Mouse (Mus musculus): ENCODE measurements around the gene Ttc29.

The Ttc29 gene

DNA sequence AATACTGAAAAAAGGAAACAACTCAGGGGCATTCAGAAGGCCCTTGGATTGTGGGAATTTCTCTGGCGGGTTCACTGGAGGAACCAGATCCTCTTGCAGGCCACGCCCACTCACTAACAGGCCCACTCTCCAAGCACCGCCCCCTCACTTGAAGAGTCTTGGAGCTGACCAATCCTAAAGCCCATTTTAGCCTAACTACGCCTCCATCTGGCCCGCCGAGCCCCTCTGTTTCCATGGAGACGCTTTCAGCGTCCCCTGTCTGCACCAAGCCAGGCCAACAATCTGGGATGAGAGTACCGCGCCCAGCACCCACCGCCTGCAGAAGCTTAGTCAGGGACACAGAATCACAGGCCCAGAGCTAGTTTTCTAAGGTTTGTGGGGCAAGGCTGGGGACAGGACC is at the start of gene Ttc29:
Gene Ttc29, plus strand, starts transcription at position 224 of the 400 bp plus-strand sequence.
- DNase-seq, result peak; percentile 42

DNA sequence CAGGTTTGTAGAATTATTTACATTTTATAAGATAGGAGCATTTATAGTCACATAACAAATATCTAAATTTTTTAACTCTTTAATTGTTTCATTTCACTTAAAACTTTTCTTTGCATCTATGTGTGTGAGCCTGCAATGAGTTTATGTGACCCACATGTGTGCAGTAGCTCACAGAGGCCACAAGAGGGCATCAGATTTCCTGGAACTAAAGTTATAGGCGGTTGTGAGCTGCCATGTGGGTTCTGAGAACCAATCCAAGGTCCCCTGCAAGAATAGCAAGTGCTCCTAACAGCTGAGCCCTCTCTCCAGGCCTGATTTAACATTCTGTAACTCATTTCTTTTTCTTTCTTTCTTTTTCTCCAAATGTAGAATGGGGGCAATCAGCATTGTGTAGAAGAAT is 41.7 kb upstream of the Ttc29 start:
- DNase-seq, result no peak

DNA sequence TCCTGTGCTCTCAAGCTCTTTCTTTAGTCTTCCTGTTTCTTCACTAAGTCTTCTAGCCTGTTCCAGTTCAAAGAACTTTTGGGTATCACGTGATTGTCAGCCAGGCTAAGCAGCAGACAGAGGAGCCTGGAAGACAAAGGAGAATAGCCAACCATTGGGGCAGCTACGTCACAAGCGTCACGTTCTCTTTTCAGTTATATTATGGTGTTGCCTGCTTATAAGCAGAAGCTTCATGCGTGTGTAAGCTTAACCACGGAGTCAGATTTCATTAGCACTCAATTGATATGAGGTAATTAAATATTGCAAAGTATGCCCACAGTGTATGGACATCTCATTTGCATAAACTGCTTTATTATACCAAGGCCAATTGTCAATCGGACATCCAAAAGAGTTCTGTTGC is 30.4 kb upstream of the Ttc29 start:
- DNase-seq, result no peak

DNA sequence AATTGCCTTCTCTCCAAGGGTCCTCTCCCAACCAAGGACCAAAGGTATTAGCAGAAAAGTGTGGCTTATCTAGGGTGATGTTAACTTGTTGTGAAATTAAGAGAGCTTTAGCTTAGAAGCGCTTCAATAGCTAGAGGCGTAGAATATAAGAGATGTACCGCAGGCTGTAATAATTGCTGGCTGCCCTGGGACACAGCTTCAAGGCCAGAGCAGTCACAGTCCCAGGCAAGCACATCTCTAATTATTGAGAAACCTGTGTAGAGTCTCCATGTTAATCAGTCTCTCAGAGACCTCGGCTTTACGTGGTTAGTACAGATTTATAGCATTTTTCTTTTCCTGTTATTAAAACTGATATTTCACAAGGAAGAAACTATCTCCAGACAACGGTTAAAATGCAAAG is 29.7 kb upstream of the Ttc29 start:
- no peak for DNase-seq

DNA sequence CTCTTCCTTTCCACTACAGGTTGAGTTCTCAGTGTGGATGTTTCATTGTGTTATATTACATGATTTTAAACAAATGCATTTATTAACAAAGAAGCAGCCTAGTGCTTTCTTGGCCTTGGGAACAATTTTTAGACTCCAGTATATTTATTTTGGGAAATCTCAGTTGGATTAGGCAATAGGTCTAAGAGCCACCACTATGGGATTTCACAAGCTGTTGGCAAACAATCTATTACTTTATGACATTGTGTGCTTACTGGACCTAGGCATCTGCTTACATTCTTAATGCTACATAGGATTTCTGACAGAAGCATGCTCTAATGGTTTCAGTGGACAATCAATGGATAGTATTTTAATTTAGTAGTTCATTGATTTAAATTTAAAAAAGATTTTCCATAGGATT is 26.0 kb upstream of the Ttc29 start:
- DNase-seq, result no peak

DNA sequence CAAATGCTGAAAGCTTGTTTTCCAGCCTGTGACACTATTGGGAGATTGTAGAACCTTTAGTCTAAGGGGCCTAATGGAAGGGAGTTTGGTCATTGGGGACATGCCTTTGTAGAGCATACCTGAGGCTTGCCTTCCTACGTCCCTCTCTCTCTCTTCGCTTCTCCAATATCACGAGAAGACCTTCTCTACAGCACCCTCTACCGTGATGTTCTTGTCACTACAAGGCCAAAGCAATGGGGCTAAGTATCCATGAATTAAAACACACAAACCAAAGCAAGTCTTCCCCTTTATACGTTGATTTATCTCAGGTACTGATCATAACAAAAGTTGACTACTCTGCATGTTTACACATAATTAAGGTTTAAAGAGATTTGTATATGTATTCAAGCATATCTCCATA is 8.9 kb upstream of the Ttc29 start:
- DNase-seq, result no peak

DNA sequence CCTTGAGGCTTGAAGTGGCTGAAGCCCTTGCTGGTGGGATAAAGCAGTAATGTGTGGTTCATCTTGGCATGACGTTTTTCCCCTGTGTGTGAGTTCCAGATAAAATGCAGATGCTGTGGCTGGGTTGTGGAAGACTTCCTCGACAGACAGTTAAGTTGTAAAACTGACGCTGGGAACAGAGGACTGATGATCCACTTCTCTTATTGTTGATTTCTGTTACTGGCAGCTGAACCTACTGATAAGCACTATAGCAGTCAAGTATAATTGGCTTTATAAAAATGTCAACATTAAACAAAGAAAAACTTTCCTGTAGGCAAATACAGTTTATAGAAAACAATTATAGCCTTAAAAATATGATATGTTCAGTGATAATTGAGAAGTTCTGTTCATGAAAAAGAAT is 2.7 kb upstream of the Ttc29 start:
- DNase-seq, result no peak

DNA sequence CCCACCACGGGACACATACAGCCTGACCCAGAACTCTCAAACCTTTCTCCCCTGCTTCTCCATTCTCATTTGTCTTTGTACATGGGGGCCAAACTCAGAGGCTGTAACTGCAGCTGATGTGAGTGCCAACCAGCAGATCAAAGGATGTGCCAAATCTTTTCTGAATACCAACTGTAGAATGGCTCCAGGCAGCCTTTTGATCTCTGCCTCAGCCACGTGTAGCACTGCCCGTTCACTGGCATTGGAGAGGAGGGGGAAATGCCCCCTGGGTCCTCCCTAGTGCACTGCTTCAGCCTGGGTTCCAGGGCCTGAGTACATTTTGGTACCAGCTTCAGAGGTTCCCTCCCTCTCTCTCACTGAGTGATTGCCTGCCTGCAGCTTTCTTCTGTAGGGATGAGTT is 1.5 kb downstream of the Ttc29 start:
- DNase-seq, result no peak

DNA sequence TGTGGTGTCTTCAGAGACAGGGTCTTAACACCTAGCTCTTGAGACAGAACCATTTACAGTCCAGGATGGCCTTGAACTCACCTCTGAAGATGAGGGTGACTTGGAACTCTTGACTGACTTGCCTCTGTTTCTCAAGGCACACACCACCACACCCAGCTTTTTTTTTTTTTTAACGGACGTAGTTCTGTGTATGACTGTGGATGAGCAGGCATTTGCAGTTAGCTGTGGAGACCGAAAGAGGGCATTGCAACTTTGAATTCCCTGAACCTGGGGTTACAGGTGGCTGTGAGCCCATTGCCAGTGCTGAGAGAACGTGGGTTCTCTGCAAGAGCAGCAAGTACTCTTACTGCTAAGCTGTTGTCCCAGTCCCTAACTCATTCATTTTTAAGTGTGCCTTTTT is 13.0 kb downstream of the Ttc29 start:
- no peak for DNase-seq

DNA sequence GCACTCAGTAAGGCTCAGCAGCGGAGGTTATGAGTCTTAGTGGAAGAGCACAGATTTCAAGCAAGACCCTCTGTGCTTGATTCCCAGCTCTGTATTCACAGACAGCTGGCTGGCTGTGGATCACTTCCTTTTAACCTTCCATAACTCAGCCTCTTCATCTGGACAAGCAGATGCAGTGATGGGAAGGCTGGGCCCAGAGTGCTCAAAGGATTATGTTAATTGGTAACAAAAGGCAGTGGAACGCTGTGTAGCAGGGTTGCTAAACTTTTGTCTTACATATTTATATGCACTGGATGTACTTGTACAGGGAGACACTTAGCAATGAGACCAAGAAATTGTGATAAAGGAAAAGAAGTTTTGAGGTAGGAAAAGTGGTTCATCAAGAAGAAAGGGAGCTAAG is 17.6 kb downstream of the Ttc29 start:
- no peak for DNase-seq

DNA sequence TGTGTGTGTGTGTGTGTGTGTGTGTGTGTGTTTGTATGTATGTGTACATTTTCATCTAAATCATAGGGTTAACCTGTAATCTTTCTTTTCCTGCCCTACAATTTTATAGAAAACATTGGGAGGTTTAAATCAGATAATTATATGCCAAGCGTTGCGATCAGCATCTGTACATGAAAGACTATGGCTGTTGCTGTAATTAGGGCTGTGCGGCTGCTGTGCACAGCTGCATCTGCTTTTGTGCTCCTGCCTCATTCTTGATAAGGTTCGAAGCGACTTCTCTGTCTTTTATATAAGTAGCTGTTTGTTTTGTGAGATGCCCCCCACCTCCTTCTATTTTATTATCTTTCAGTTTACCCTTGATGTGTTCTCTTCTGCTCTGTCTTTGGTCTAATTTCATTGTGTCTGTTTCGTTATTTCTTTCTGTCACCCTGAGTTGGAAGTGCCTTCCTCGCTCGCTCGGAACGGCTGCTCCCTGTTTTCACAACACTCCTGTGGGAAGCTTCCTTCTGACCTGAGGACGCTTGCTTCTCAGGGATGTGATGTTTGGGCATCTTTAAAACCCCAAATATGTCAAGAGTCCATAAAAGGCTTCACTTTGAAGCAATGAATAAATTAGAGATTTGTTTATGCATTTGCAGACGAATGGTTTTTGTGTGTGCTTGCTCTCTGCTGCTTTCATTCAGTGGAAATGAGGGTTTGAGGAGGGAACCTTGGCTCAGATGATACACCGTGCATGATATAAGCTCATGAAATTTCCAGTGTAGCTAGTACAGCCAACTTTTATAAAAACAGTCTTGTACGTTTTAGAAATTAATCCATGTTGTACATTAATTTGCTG is 20.0 kb downstream of the Ttc29 start:
- DNase-seq, result no peak

DNA sequence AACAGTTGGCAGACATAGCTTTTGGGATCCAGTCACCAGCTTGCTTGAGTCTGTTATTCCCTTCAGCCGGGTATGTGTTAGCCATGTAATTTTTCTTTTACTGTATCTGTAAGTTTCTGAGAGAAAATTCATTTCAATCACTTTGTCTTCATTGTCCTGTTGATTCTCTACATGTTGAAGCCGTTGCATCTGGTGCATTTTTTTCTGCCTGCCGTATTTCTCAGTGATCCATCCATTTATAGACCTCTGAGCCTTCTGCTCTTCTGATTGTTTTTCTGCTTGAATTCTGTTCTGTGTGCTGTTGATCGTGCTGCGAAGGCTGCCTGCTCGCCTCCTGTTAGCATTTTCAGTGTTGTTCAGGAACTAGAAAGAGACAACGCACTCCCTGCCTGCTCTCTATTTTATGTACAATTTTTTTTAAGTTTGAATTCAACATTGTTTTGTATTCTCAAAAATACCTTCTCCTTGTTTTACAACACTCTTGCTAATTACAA is 20.7 kb downstream of the Ttc29 start:
- no peak for DNase-seq

DNA sequence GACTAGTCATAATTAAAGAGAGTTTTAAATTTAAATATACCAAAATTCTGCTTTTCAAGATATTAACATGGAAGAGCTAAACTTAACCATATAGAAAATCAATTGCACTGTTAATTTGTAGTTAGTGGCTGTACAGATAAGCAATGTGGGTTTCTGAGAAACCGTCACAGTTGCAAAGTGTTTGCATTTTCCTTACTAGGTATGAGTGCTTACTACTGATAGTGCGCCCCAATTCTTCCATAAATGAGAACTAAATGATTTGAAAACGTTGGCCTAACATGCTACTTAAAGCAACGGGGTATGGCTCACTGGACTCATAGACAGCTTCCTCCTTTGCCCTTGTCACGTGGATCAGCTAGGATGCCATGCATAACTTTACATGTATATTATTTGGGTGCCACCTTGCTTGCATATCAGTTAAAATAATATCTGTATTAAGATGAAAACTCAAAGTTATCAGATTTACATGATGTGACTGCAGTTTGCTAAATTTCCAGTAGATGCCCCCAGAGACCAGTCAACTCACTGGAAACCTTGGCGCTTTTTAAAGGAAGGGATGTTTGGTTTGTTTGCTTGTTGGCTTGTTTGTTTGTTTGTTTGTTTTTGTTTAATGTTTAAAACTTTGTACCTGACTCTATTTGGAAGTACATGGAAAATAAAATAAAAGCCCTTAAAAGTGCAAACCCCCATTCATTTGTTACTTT is 25.0 kb downstream of the Ttc29 start:
- DNase-seq, result no peak

DNA sequence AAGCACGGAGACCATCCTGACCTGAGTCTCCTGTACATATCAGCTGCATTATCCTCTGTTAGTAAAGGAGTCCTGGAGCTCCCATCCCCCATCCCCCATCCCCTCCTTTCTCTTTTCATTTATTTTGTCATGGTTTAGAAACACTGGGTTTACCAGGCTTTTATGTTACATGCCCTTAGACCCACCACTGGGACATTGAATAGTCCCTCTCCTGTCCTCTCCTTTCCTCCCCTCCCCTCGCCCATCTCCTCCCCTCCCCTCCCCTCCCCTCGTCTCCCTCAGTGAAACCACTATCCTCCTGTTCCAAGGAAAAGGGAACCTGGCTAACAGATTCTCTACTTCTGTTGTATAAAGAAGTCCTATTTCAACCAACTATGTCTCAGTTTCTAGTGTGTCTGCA is 38.0 kb downstream of the Ttc29 start:
- no peak for DNase-seq

DNA sequence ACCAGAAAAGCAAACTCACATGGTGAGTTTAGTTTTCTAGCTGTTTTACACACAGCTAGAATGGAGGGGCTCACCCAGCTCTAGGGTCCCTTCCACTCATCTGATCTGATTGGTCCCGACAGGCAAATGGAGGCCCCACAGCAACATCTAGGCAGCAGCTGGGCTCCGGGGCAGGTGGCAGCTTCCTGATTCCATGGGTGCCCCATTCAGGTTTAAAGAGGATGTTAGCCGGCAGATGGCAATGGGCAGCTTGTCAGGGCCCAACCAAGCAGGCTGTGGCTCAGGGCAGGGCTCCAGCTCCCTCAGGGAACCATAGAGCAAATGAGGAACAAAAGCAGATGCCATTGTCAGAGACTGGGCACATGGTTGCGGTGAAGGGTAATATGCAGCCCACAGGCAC is 41.3 kb downstream of the Ttc29 start:
- DNase-seq, result peak; percentile 12

DNA sequence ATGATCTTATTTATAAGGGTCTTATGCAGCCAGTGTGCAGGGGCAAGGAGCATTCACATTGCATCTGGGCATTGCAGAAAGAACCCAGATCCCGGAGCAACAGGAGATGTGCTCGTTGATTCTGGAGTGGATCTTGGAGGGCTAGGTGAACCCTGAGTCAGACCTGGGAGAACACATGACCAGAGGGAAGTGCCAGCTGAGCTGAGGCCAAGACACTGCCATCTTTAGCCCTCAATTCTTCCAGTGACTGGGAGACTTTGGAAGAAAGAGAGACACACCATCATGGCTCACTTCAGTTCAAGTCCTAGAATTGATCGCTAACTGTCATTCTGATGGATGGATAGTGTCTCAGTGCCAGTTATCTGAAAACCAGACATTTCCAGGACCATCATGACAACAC is 41.9 kb downstream of the Ttc29 start:
- no peak for DNase-seq

DNA sequence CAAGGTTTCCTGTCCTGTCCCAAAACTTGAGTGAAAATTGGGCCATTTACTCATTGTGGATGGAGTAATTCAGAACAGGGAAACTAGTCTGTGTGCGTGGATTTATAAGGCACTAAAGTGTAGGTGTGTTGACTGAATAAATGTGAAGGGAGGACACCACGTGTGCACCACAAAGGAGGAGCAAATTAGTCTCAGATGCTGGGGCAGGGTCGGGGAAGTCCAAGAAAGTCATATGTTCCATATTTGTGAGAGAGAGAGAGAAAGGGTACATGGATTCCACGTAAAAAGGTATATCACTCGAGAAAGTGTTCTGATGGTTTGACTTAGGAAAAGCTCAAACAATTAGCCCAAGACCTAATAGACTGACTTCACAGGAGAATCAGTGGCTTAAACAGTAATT is 52.4 kb downstream of the Ttc29 start:
- DNase-seq, result no peak

DNA sequence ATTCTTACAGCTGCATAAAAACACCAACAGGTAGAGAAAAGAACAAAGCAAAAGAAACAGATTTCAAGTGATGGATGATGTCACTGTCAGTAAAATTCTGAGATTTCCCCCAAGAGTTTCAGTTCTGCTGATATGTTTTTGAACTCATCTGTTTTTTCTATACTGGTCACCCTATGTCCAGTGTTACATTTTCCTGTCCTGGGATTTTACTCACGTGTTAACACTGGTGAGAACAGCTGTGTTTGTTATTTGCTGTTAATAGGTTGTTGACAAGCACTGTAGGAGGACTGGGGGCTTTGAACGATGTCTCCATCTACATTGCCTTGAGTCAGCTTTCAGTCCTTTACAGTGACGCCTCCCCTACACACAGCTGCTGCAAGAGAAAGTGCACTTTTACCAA is 53.1 kb downstream of the Ttc29 start:
- no peak for DNase-seq

DNA sequence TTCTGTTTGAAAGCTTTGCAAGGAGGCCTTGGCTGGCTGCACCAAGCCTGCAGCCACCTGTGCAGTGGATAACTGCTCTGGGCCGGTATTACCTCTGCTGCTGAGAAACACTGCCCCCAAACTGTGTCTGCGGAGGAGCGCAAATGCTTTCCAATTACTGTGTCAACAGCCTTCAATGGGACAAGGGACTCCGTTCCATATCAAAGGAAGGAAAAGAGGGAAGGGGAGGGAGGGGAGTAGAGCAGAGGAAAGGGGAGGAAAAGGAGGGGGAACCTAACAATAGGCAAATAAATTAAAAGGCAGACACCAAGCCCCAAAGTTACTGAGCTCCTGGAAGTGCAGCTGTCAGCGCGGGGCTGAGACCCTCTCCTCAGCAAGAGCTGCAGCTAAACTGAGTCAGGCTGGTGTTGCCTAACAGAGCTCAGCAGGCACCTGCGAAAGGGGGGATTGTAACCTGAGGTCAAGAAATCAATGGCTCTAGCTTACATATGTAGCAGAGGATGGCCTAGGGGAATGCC is 54.9 kb downstream of the Ttc29 start:
- DNase-seq, result no peak

DNA sequence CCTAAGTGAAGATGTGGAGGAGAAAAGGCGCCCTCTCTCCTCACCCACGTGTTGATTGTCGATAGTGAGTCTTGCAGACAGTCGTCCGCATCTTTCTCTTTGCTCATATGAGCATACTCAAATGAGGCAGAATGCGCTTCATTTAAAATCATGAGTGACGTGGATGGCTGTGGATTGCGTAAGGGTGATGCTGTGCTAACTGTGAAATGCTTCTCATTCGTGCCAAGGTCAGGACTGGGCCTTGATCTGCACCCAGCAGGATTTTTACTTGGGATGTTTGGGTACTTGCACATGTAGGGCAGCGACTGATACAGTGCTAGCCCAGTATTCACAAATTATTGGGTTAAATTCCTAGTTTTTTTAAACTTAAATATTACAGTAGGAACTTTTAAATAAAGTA is 56.2 kb downstream of the Ttc29 start:
- no peak for DNase-seq

DNA sequence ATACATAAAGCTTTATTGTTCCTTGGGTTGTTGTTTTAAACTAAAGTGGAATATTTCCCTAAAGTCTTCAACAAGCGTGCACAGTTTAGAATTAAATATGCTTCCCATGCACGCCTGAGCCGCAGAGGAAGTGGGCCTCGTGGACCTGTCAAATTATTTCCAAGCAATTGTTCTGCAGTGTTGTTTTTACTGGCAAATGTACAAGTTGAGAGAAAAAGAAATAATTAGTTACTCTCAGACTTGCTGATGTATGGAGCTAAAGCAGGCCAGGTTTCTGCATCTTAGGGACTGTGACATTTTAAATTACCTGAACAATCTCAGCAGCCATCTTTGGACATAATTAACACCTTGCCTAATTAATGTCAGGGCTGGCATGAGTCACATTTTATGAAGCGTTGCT is 58.3 kb downstream of the Ttc29 start:
- DNase-seq, result no peak

DNA sequence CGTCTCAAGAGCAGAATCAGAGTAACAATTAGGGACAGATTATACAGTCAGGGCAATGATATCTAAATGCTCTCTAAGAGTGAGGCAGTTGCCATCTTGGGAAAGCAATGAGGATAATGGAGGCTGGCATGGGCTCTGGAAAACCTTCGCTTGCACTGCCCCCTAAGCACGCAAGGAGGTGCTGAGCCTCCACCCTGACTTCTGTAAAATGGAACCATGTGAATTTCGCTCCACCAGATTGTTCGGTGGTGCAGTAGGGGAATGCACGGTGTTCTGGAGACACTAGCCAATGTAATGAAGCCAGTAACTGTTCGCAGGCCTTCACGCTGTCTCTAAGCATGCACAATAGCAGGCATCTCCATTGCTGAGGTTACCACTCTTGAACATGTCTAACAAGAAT is 63.0 kb downstream of the Ttc29 start:
- no peak for DNase-seq

DNA sequence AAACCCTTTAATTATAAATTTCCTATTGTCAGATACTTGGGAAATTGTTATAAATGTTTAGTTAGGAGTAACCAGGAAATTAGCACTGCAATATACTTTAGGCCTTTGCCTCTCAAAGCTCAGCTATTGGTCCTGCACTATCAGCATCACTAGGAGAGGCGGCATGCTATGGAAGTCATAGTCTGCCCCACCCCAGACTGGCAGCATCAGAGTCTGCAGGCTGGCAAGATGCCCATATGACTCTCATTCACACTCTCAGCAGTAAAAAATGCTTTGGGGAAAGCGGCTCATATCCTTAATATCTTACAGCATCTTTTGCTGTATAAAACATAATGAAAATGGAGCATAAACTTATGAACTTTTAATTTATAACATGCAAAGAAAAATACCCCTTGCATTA is 64.3 kb downstream of the Ttc29 start:
- DNase-seq, result no peak

DNA sequence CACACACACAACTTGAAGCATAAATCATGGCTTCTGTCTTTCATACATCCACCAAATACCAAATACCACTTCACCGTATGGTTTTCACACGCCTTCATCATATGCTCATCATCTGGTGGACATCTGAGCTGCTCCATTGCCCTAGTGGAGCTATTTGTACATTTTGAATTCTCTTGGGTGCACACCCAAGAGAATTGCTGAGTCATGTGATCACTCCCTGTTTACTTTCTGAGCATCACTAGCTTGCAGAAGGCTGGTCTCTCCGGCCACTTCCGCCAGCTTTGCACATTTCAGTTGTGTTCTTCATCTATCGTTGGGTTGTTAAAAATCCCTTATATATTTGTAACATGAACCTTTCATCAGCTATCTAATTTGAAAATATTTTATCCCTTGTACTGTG is 65.5 kb downstream of the Ttc29 start:
- no peak for DNase-seq
